Comparison of ENCODE assay signal across 10 mouse cellular contexts in genomic region chr3:60320213-60320936, GRCm38 (mm10).
DNase-seq lines count a peak whose midpoint lies in the region; ATAC-seq and TF ChIP-seq lines count a peak whose summit lies in the region.
"Had no signal": no experiment of that assay in that cellular context is flagged by ENCODE, and none has a peak within 500 bp of the region (broad histone marks: within the 10 kb centered on the region; RNA-seq: fewer than 3 reads in every experiment).

No protein-coding gene starts in this region.

- peak; percentile 11 for DNase-seq in adrenal gland, postnatal 14 days
- DNase-seq in adrenal gland, postnatal 25 days, result no peak
- peak; percentile 17 for DNase-seq in lung, postnatal 10 days
- peak; percentile 72 for DNase-seq in splenic B cell, adult 2 months (ENCODE audit: low read depth, low spot score)
- DNase-seq in forebrain, postnatal 0 days, result no peak
- no peak for DNase-seq in frontal cortex, postnatal 36 days (ENCODE audit: low spot score in 2 of 2)
- no peak for DNase-seq in adrenal gland, adult 8-10 months
- DNase-seq: lung, embryonic 14.5 days had no signal

- no peaks in the 10 kb centered on the region for H3K4me1 ChIP-seq in forebrain, postnatal 0 days (ENCODE audit: insufficient read depth)

- 42% methylated on average over 1 of the region's 1 CpGs for WGBS in forebrain, postnatal 0 days

- no peaks in the 10 kb centered on the region for H3K36me3 ChIP-seq in splenic B cell, adult 2 months (ENCODE audit: control insufficient read depth, insufficient read depth, low read length, poor library complexity, severe bottlenecking)
- no peaks in the 10 kb centered on the region for H3K36me3 ChIP-seq in forebrain, postnatal 0 days (ENCODE audit: insufficient read depth)

- TF ChIP-seq CTCF in forebrain, postnatal 0 days (IDR thresholded peaks at IDR 0.05; ENCODE audit: low read depth), result no peak

- H3K9me3 ChIP-seq in forebrain, postnatal 0 days (ENCODE audit: low read length), result no peaks in the 10 kb centered on the region

- no peak overlapping the region for H3K9ac ChIP-seq in forebrain, postnatal 0 days
- H3K9ac ChIP-seq: lung, embryonic 14.5 days had no signal

- peak; percentile 100 for ATAC-seq in common myeloid progenitor, adult 5-6 weeks (replicated peaks; ENCODE audit: low read depth, poor library complexity, severe bottlenecking)
- ATAC-seq in forebrain, postnatal 0 days, result no peak
- ATAC-seq: forebrain, embryonic 14.5 days had no signal

- H3K27me3 ChIP-seq in splenic B cell, adult 2 months (ENCODE audit: control insufficient read depth, insufficient read depth, low read length, poor library complexity, severe bottlenecking), result no peaks in the 10 kb centered on the region
- no peaks in the 10 kb centered on the region for H3K27me3 ChIP-seq in forebrain, postnatal 0 days (ENCODE audit: insufficient read depth, low read length)

- no peak overlapping the region for H3K4me3 ChIP-seq in forebrain, postnatal 0 days (ENCODE audit: low read depth, low read length)

- H3K4me2 ChIP-seq in forebrain, postnatal 0 days (ENCODE audit: low read depth), result no peak overlapping the region
- H3K4me2 ChIP-seq: lung, embryonic 14.5 days had no signal

- no peak overlapping the region for H3K27ac ChIP-seq in forebrain, postnatal 0 days (ENCODE audit: low read depth, low read length)

Comparison
In these comparisons a context has a peak if more than half of its experiments do, and no peak if none do; other contexts are left out.
1. DNase-seq: peak in adrenal gland, postnatal 14 days (single experiment), lung, postnatal 10 days (single experiment) and splenic B cell, adult 2 months (single experiment); none in adrenal gland, postnatal 25 days (single experiment), forebrain, postnatal 0 days (single experiment), frontal cortex, postnatal 36 days (0 of 2) and adrenal gland, adult 8-10 months (single experiment).